Mouse (Mus musculus): ENCODE results near the gene Uck2. TPM values are rescaled to one million over a fixed set of nuclear protein-coding genes. Genes with fewer than 3 reads are reported as not detected.

Gene Uck2
- polyA plus RNA-seq, 1 experiment from 2014 or later, result 120 TPM

- no peak for DNase-seq (ENCODE audit: low spot score)
- no peak overlapping the region for H3K4me3 ChIP-seq
- WGBS, result 74% methylated on average over 3 of the region's 3 CpGs
- H3K27me3 ChIP-seq (replicated peaks; ENCODE audit: low read depth, poor library complexity, severe bottlenecking), result no peaks in the 10 kb centered on the region
- H3K9me3 ChIP-seq, result no peaks in the 10 kb centered on the region
- H3K36me3 ChIP-seq (replicated peaks), result peaks cover 24% of the 10 kb centered on the region
- H3K4me1 ChIP-seq, result peaks cover 56% of the 10 kb centered on the region
- H3K27ac ChIP-seq (replicated peaks), result no peak overlapping the region
These were observed 18.4 kb downstream of the Uck2 start for GRCm38 (mm10) chr1:167266720-167267119.

GRCm38 (mm10) chr1:167265366-167265765 is 19.8 kb downstream of the Uck2 start:
- peaks cover 45% of the 10 kb centered on the region for H3K4me1 ChIP-seq
- DNase-seq (ENCODE audit: low spot score), result no peak
- peaks cover 28% of the 10 kb centered on the region for H3K36me3 ChIP-seq (replicated peaks)
- no peaks in the 10 kb centered on the region for H3K9me3 ChIP-seq
- WGBS, result 88% methylated on average over 4 of the region's 4 CpGs
- H3K4me3 ChIP-seq, result no peak overlapping the region
- no peaks in the 10 kb centered on the region for H3K27me3 ChIP-seq (replicated peaks; ENCODE audit: low read depth, poor library complexity, severe bottlenecking)
- H3K27ac ChIP-seq (replicated peaks), result no peak overlapping the region

GRCm38 (mm10) chr1:167262489-167263041 is 22.6 kb downstream of the Uck2 start:
- 79% methylated on average over 10 of the region's 10 CpGs for WGBS
- Histone ChIP-seq H3K4me3 (no peak overlapping the region), H3K9me3 (no peaks in the 10 kb centered on the region), H3K27ac (replicated peaks) (no peak overlapping the region), H3K4me1 (peaks cover 17% of the 10 kb centered on the region), H3K36me3 (replicated peaks) (peaks cover 28% of the 10 kb centered on the region), H3K27me3 (replicated peaks; ENCODE audit: low read depth, poor library complexity, severe bottlenecking) (no peaks in the 10 kb centered on the region)
- no peak for DNase-seq (ENCODE audit: low spot score)

- no peaks in the 10 kb centered on the region for H3K27me3 ChIP-seq (replicated peaks; ENCODE audit: low read depth, poor library complexity, severe bottlenecking)
- no peak for DNase-seq (ENCODE audit: low spot score)
- H3K4me1 ChIP-seq, result peaks cover 18% of the 10 kb centered on the region
- 92% methylated on average over 11 of the region's 11 CpGs for WGBS
- H3K27ac ChIP-seq (replicated peaks), result no peak overlapping the region
- no peaks in the 10 kb centered on the region for H3K9me3 ChIP-seq
- no peak overlapping the region for H3K4me3 ChIP-seq
- peaks cover 23% of the 10 kb centered on the region for H3K36me3 ChIP-seq (replicated peaks)
These were observed 23.4 kb downstream of the Uck2 start for GRCm38 (mm10) chr1:167261750-167262149.

- WGBS, result 83% methylated on average over 10 of the region's 10 CpGs
- DNase-seq (ENCODE audit: low spot score), result no peak
- Histone ChIP-seq H3K4me1 (peaks cover 32% of the 10 kb centered on the region), H3K4me3 (no peak overlapping the region), H3K36me3 (replicated peaks) (peaks cover 15% of the 10 kb centered on the region), H3K27me3 (replicated peaks; ENCODE audit: low read depth, poor library complexity, severe bottlenecking) (no peaks in the 10 kb centered on the region), H3K9me3 (no peaks in the 10 kb centered on the region), H3K27ac (replicated peaks) (no peak overlapping the region)
These were observed 25.4 kb downstream of the Uck2 start for GRCm38 (mm10) chr1:167259702-167260101.

GRCm38 (mm10) chr1:167256724-167257302 is 28.3 kb downstream of the Uck2 start:
- Histone ChIP-seq H3K36me3 (replicated peaks) (peaks cover 9% of the 10 kb centered on the region; the same call in 1 of the 2 replicates), H3K27me3 (replicated peaks; ENCODE audit: low read depth, poor library complexity, severe bottlenecking) (no peaks in the 10 kb centered on the region), H3K9me3 (no peaks in the 10 kb centered on the region), H3K4me1 (peaks cover 21% of the 10 kb centered on the region), H3K4me3 (no peak overlapping the region), H3K27ac (replicated peaks) (no peak overlapping the region)
- 86% methylated on average over 15 of the region's 15 CpGs for WGBS
- no peak for DNase-seq (ENCODE audit: low spot score)

GRCm38 (mm10) chr1:167253579-167253978 is 31.5 kb downstream of the Uck2 start:
- no peaks in the 10 kb centered on the region for H3K36me3 ChIP-seq (replicated peaks)
- H3K9me3 ChIP-seq, result no peaks in the 10 kb centered on the region
- H3K27ac ChIP-seq (replicated peaks), result no peak overlapping the region
- DNase-seq (ENCODE audit: low spot score), result no peak
- no peaks in the 10 kb centered on the region for H3K27me3 ChIP-seq (replicated peaks; ENCODE audit: low read depth, poor library complexity, severe bottlenecking)
- WGBS, result 94% methylated on average over 12 of the region's 12 CpGs
- H3K4me1 ChIP-seq, result peaks cover 26% of the 10 kb centered on the region
- no peak overlapping the region for H3K4me3 ChIP-seq

GRCm38 (mm10) chr1:167249881-167250280 is 35.2 kb downstream of the Uck2 start:
- Histone ChIP-seq H3K36me3 (replicated peaks) (no peaks in the 10 kb centered on the region), H3K9me3 (no peaks in the 10 kb centered on the region), H3K4me3 (no peak overlapping the region), H3K4me1 (peaks cover 19% of the 10 kb centered on the region), H3K27ac (replicated peaks) (no peak overlapping the region), H3K27me3 (replicated peaks; ENCODE audit: low read depth, poor library complexity, severe bottlenecking) (no peaks in the 10 kb centered on the region)
- WGBS, result 92% methylated on average over 8 of the region's 8 CpGs
- DNase-seq (ENCODE audit: low spot score), result no peak

GRCm38 (mm10) chr1:167249252-167249651 is 35.9 kb downstream of the Uck2 start:
- Histone ChIP-seq H3K4me1 (peaks cover 26% of the 10 kb centered on the region), H3K27me3 (replicated peaks; ENCODE audit: low read depth, poor library complexity, severe bottlenecking) (no peaks in the 10 kb centered on the region), H3K36me3 (replicated peaks) (no peaks in the 10 kb centered on the region), H3K9me3 (no peaks in the 10 kb centered on the region), H3K27ac (replicated peaks) (no peak overlapping the region), H3K4me3 (no peak overlapping the region)
- no peak for DNase-seq (ENCODE audit: low spot score)
- 90% methylated on average over 19 of the region's 19 CpGs for WGBS

- DNase-seq (ENCODE audit: low spot score), result no peak
- Histone ChIP-seq H3K27ac (replicated peaks) (no peak overlapping the region), H3K9me3 (no peaks in the 10 kb centered on the region), H3K4me3 (no peak overlapping the region), H3K27me3 (replicated peaks; ENCODE audit: low read depth, poor library complexity, severe bottlenecking) (no peaks in the 10 kb centered on the region), H3K36me3 (replicated peaks) (no peaks in the 10 kb centered on the region), H3K4me1 (peaks cover 39% of the 10 kb centered on the region)
- WGBS, result 87% methylated on average over 9 of the region's 9 CpGs
These were observed 37.2 kb downstream of the Uck2 start for GRCm38 (mm10) chr1:167247886-167248285.

- WGBS, result 84% methylated on average over 8 of the region's 8 CpGs
- H3K4me1 ChIP-seq, result peaks cover 48% of the 10 kb centered on the region
These were observed 38.1 kb downstream of the Uck2 start for GRCm38 (mm10) chr1:167246976-167247375.

GRCm38 (mm10) chr1:167246275-167246674 is 38.8 kb downstream of the Uck2 start:
- Histone ChIP-seq H3K27me3 (replicated peaks; ENCODE audit: low read depth, poor library complexity, severe bottlenecking) (no peaks in the 10 kb centered on the region), H3K4me3 (no peak overlapping the region), H3K9me3 (no peaks in the 10 kb centered on the region), H3K27ac (replicated peaks) (no peak overlapping the region), H3K36me3 (replicated peaks) (no peaks in the 10 kb centered on the region), H3K4me1 (peaks cover 55% of the 10 kb centered on the region)
- no peak for DNase-seq (ENCODE audit: low spot score)
- WGBS, result 83% methylated on average over 9 of the region's 9 CpGs

More at GRCm38 (mm10) chr1:167246976-167247375, 38.1 kb downstream of the Uck2 start:
- Histone ChIP-seq H3K36me3 (replicated peaks) (no peaks in the 10 kb centered on the region), H3K9me3 (no peaks in the 10 kb centered on the region), H3K27ac (replicated peaks) (no peak overlapping the region), H3K27me3 (replicated peaks; ENCODE audit: low read depth, poor library complexity, severe bottlenecking) (no peaks in the 10 kb centered on the region), H3K4me3 (no peak overlapping the region)
- DNase-seq (ENCODE audit: low spot score), result no peak

- peaks cover 59% of the 10 kb centered on the region for H3K4me1 ChIP-seq
- 79% methylated on average over 9 of the region's 9 CpGs for WGBS
These were observed 39.9 kb downstream of the Uck2 start for GRCm38 (mm10) chr1:167245180-167245641.

More at GRCm38 (mm10) chr1:167245180-167245641, 39.9 kb downstream of the Uck2 start:
- Histone ChIP-seq H3K4me3 (no peak overlapping the region), H3K9me3 (no peaks in the 10 kb centered on the region), H3K27me3 (replicated peaks; ENCODE audit: low read depth, poor library complexity, severe bottlenecking) (no peaks in the 10 kb centered on the region), H3K27ac (replicated peaks) (peak overlapping the region; percentile 40; the same call in 1 of the 2 replicates), H3K36me3 (replicated peaks) (no peaks in the 10 kb centered on the region)
- no peak for DNase-seq (ENCODE audit: low spot score)

Data from embryonic facial prominence, embryonic 10.5 days (tissue).